ENCODE assay signal across 9 mouse cellular contexts in genomic region chr10:128807018-128807417, GRCm38 (mm10). TPM values are rescaled to one million over a fixed set of nuclear protein-coding genes. Genes with fewer than 3 reads are reported as not detected.
A peak's percentile ranks its signal among the peaks of the same experiment; 100 is the strongest.
DNase-seq lines count a peak whose midpoint lies in the region; ATAC-seq and TF ChIP-seq lines count a peak whose summit lies in the region.
"Had no signal": no experiment of that assay in that cellular context is flagged by ENCODE, and none has a peak within 500 bp of the region (broad histone marks: within the 10 kb centered on the region; RNA-seq: fewer than 3 reads in every experiment).

No protein-coding gene starts in this region.

- H3K27ac ChIP-seq in heart, embryonic 11.5 days (ENCODE audit: low read depth, low read length) = no peak overlapping the region
- no peak overlapping the region for H3K27ac ChIP-seq in MEL (ENCODE audit: control insufficient read depth, low read depth, low read length)
- H3K27ac ChIP-seq in hindbrain, embryonic 13.5 days = no peak overlapping the region
- H3K27ac ChIP-seq in midbrain, embryonic 12.5 days (replicated peaks) = no peak overlapping the region

- 89% methylated on average over 8 of the region's 8 CpGs for WGBS in heart, embryonic 11.5 days (ENCODE audit: insufficient replicate concordance)
- WGBS in hindbrain, embryonic 13.5 days = 96% methylated on average over 8 of the region's 8 CpGs
- WGBS in midbrain, embryonic 12.5 days = 92% methylated on average over 8 of the region's 8 CpGs

- ATAC-seq in heart, embryonic 11.5 days (replicated peaks; ENCODE audit: insufficient number of reproducible peaks, low FRiP score, low TSS enrichment) = no peak
- ATAC-seq in hindbrain, embryonic 13.5 days (ENCODE audit: low FRiP score) = no peak
- ATAC-seq in midbrain, embryonic 12.5 days (ENCODE audit: low FRiP score, low read depth) = no peak
- ATAC-seq in erythroid progenitor cell, adult 5-6 weeks (replicated peaks; ENCODE audit: low FRiP score, poor library complexity, severe bottlenecking) = no peak
- ATAC-seq: CD4-positive, CD25-positive, alpha-beta regulatory T cell, adult 4 months had no signal

- H3K79me2 ChIP-seq in MEL (ENCODE audit: control insufficient read depth, insufficient read depth, low read length, poor library complexity) = peaks cover 27% of the 10 kb centered on the region

- no peak for TF ChIP-seq RAD21 in MEL (IDR thresholded peaks at IDR 0.05; ENCODE audit: low read depth, low read length)

- H3K4me1 ChIP-seq in heart, embryonic 11.5 days (ENCODE audit: control insufficient read depth, insufficient read depth, low read length) = peaks cover 29% of the 10 kb centered on the region
- peaks cover 5 to 12% of the 10 kb centered on the region in 2 experiments; a peak in 3 of 4 replicates for H3K4me1 ChIP-seq in MEL (ENCODE audit: control insufficient read depth in 1 of 2, insufficient read depth in 2 of 2, low read length in 2 of 2)
- peaks cover 69% of the 10 kb centered on the region for H3K4me1 ChIP-seq in hindbrain, embryonic 13.5 days (replicated peaks)
- peaks cover 58% of the 10 kb centered on the region for H3K4me1 ChIP-seq in midbrain, embryonic 12.5 days

- no peak for DNase-seq in heart, postnatal 25 days (ENCODE audit: low spot score)
- no peak for DNase-seq in MEL (ENCODE audit: low read depth, low spot score)
- DNase-seq in cerebellum, postnatal 4 days (ENCODE audit: low spot score in 2 of 2) = no peak
- DNase-seq in left cerebral cortex, postnatal 25 days (ENCODE audit: low spot score in 2 of 2) = no peak

- no peaks in the 10 kb centered on the region for H3K27me3 ChIP-seq in heart, embryonic 11.5 days (ENCODE audit: control insufficient read depth, insufficient read depth, low read length)
- H3K27me3 ChIP-seq in MEL (ENCODE audit: control insufficient read depth in 1 of 2, insufficient read depth in 2 of 2, low read length in 2 of 2) = no peaks in the 10 kb centered on the region
- no peaks in the 10 kb centered on the region for H3K27me3 ChIP-seq in hindbrain, embryonic 13.5 days
- H3K27me3 ChIP-seq in midbrain, embryonic 12.5 days = no peaks in the 10 kb centered on the region

- TF ChIP-seq CTCF in MEL (IDR thresholded peaks at IDR 0.05 in 2 of 3, conservative IDR thresholded peaks at IDR 0.05 in 1 of 3; ENCODE audit: control insufficient read depth in 1 of 3, insufficient read depth in 1 of 3, low read depth in 2 of 3, low read length in 3 of 3, poor library complexity in 1 of 3, severe bottlenecking in 1 of 3) = no peak

- peak overlapping the region; percentile 43 for H3K9ac ChIP-seq in heart, embryonic 11.5 days (ENCODE audit: low read depth, low read length)
- H3K9ac ChIP-seq in MEL (ENCODE audit: control insufficient read depth, low read depth, low read length, poor library complexity, severe bottlenecking) = peak overlapping the region; percentile 78
- H3K9ac ChIP-seq in hindbrain, embryonic 13.5 days = peak overlapping the region; percentile 92
- H3K9ac ChIP-seq in midbrain, embryonic 12.5 days (replicated peaks) = peak overlapping the region; percentile 60

- peak overlapping the region; percentile 87 for H3K4me3 ChIP-seq in heart, embryonic 11.5 days (ENCODE audit: low read depth, low read length)
- peak overlapping the region; percentile 69 to 86 for H3K4me3 ChIP-seq in MEL (ENCODE audit: control insufficient read depth in 1 of 2, insufficient read depth in 1 of 2, low read depth in 2 of 2, low read length in 2 of 2)
- peak overlapping the region; percentile 82 for H3K4me3 ChIP-seq in hindbrain, embryonic 13.5 days
- peak overlapping the region; percentile 73 for H3K4me3 ChIP-seq in midbrain, embryonic 12.5 days

- no peaks in the 10 kb centered on the region for H3K9me3 ChIP-seq in heart, embryonic 11.5 days (replicated peaks; ENCODE audit: control insufficient read depth, low read length)
- H3K9me3 ChIP-seq in MEL (replicated peaks; ENCODE audit: insufficient read depth, low read length) = no peaks in the 10 kb centered on the region
- no peaks in the 10 kb centered on the region for H3K9me3 ChIP-seq in hindbrain, embryonic 13.5 days
- H3K9me3 ChIP-seq in midbrain, embryonic 12.5 days = no peaks in the 10 kb centered on the region

- no peak for TF ChIP-seq POLR2A in MEL (IDR thresholded peaks at IDR 0.05; ENCODE audit: control insufficient read depth in 1 of 2, insufficient read depth in 1 of 2, low read depth in 1 of 2, low read length in 2 of 2, poor library complexity in 1 of 2)

- H3K4me2 ChIP-seq in heart, embryonic 11.5 days = peak overlapping the region; percentile 70
- H3K4me2 ChIP-seq in hindbrain, embryonic 13.5 days = peak overlapping the region; percentile 79
- H3K4me2 ChIP-seq in midbrain, embryonic 12.5 days (replicated peaks) = peak overlapping the region; percentile 86

- no peak for TF ChIP-seq EP300 in MEL (IDR thresholded peaks at IDR 0.05; ENCODE audit: low read depth in 1 of 2, low read length in 2 of 2)

- 0 out of 2 replicates have a peak, but pooled peaks cover 4% of the 10 kb centered on the region for H3K36me3 ChIP-seq in heart, embryonic 11.5 days (ENCODE audit: control insufficient read depth, insufficient read depth, low read length)
- H3K36me3 ChIP-seq in MEL (ENCODE audit: control insufficient read depth in 1 of 2, insufficient read depth in 2 of 2, low read length in 2 of 2) = peaks cover 0 to 8% of the 10 kb centered on the region in 2 experiments; a peak in 2 of 4 replicates
- H3K36me3 ChIP-seq in hindbrain, embryonic 13.5 days = peaks cover 28% of the 10 kb centered on the region
- H3K36me3 ChIP-seq in midbrain, embryonic 12.5 days = peaks cover 32% of the 10 kb centered on the region; the same call in 1 of the 2 replicates

- intact Hi-C loops in heart, postnatal 25 days (cut with DNase I) = loop anchor here (2.0 kb wide), 1 partner anchor 14 kb away; the partner anchor contains the start of gene Ormdl2
- intact Hi-C loops in left cerebral cortex, postnatal 25 days (cut with DNase I) = no loop called here

RNA-seq across cellular contexts. Expression of gene Tmem198b, which starts 2.8 kb away (rescaled TPM):
- 15.0 and 18.2 TPM in 2 replicates for polyA plus RNA-seq in heart, embryonic 11.5 days (2014; fragmentation: Nextera tagmentation; extraction: Ambion mirVana)
- 1 to 10 TPM; 5.8 to 6.4 TPM for total RNA-seq in heart, postnatal 25 days (2021)
- 2.2 and 3.1 TPM in 2 replicates for total RNA-seq in MEL (2012; rRNA removed)
- 1 to 10 TPM in 1 of 2 experiments, not detected in 1; 8.6 TPM for polyA plus RNA-seq in MEL (2012; ENCODE audit: insufficient read depth in 1 of 2, insufficient read length in 2 of 2, low read depth in 1 of 2, low replicate concordance in 2 of 2, missing spikeins in 1 of 2)
- polyA plus RNA-seq in hindbrain, embryonic 13.5 days (2015; fragmentation: Nextera tagmentation; extraction: Ambion mirVana) = 17.9 and 18.8 TPM in 2 replicates
- polyA plus RNA-seq in midbrain, embryonic 12.5 days (2016; fragmentation: Nextera tagmentation; extraction: Ambion mirVana) = 21.4 and 24.0 TPM in 2 replicates
- total RNA-seq in left cerebral cortex, postnatal 25 days (2021) = 10 to 100 TPM in 1 of 2 experiments, 1 to 10 TPM in 1; 8.8 to 10.2 TPM
- total RNA-seq in erythroid progenitor cell, adult 5-6 weeks (2015; ENCODE audit: low replicate concordance) = 6.5 TPM in 1 of 2 replicates, not detected in the other
- 0.26 and 2.0 TPM in 2 replicates for total RNA-seq in erythroid progenitor cell, adult 5-6 weeks (2017; ENCODE audit: low replicate concordance)

RNA-seq across cellular contexts. Expression of gene Dnajc14, which starts 3.2 kb away (rescaled TPM):
- polyA plus RNA-seq in heart, embryonic 11.5 days (2014; fragmentation: Nextera tagmentation; extraction: Ambion mirVana) = 28.7 and 37.0 TPM in 2 replicates
- 10 to 100 TPM; 31.8 to 38.2 TPM for total RNA-seq in heart, postnatal 25 days (2021)
- 22.2 and 27.7 TPM in 2 replicates for total RNA-seq in MEL (2012; rRNA removed)
- 10 to 100 TPM in 1 of 2 experiments, not detected in 1; 36.7 TPM for polyA plus RNA-seq in MEL (2012; ENCODE audit: insufficient read depth in 1 of 2, insufficient read length in 2 of 2, low read depth in 1 of 2, low replicate concordance in 2 of 2, missing spikeins in 1 of 2)
- 57.5 and 59.5 TPM in 2 replicates for polyA plus RNA-seq in hindbrain, embryonic 13.5 days (2015; fragmentation: Nextera tagmentation; extraction: Ambion mirVana)
- polyA plus RNA-seq in midbrain, embryonic 12.5 days (2016; fragmentation: Nextera tagmentation; extraction: Ambion mirVana) = 57.9 and 59.8 TPM in 2 replicates
- 10 to 100 TPM; 65.6 to 66.1 TPM for total RNA-seq in left cerebral cortex, postnatal 25 days (2021)
- total RNA-seq in erythroid progenitor cell, adult 5-6 weeks (2015; ENCODE audit: low replicate concordance) = 15.1 and 15.5 TPM in 2 replicates
- total RNA-seq in erythroid progenitor cell, adult 5-6 weeks (2017; ENCODE audit: low replicate concordance) = 23.5 and 24.6 TPM in 2 replicates

RNA-seq across cellular contexts. Expression of gene Sarnp, which starts 10.1 kb away (rescaled TPM):
- polyA plus RNA-seq in heart, embryonic 11.5 days (2014; fragmentation: Nextera tagmentation; extraction: Ambion mirVana) = 204 and 210 TPM in 2 replicates
- 10 to 100 TPM; 38.7 to 44.0 TPM for total RNA-seq in heart, postnatal 25 days (2021)
- total RNA-seq in MEL (2012; rRNA removed) = 100 and 103 TPM in 2 replicates
- 1,000 to 10,000 TPM in 1 of 2 experiments, 100 to 1,000 TPM in 1; 189 to 1,007 TPM for polyA plus RNA-seq in MEL (2012; ENCODE audit: insufficient read depth in 1 of 2, insufficient read length in 2 of 2, low read depth in 1 of 2, low replicate concordance in 2 of 2, missing spikeins in 1 of 2)
- polyA plus RNA-seq in hindbrain, embryonic 13.5 days (2015; fragmentation: Nextera tagmentation; extraction: Ambion mirVana) = 185 and 190 TPM in 2 replicates
- 217 and 219 TPM in 2 replicates for polyA plus RNA-seq in midbrain, embryonic 12.5 days (2016; fragmentation: Nextera tagmentation; extraction: Ambion mirVana)
- 10 to 100 TPM; 37.1 to 40.7 TPM for total RNA-seq in left cerebral cortex, postnatal 25 days (2021)
- 151 and 206 TPM in 2 replicates for total RNA-seq in erythroid progenitor cell, adult 5-6 weeks (2015; ENCODE audit: low replicate concordance)
- total RNA-seq in erythroid progenitor cell, adult 5-6 weeks (2017; ENCODE audit: low replicate concordance) = 162 and 172 TPM in 2 replicates

RNA-seq across cellular contexts. Expression of gene Ormdl2, which starts 14.4 kb away (rescaled TPM):
- 50.7 and 60.3 TPM in 2 replicates for polyA plus RNA-seq in heart, embryonic 11.5 days (2014; fragmentation: Nextera tagmentation; extraction: Ambion mirVana)
- total RNA-seq in heart, postnatal 25 days (2021) = 1 to 10 TPM; 7.6 to 9.2 TPM
- total RNA-seq in MEL (2012; rRNA removed) = 90.7 and 100 TPM in 2 replicates
- polyA plus RNA-seq in MEL (2012; ENCODE audit: insufficient read depth in 1 of 2, insufficient read length in 2 of 2, low read depth in 1 of 2, low replicate concordance in 2 of 2, missing spikeins in 1 of 2) = 100 to 1,000 TPM; 114 to 278 TPM
- 30.2 and 34.4 TPM in 2 replicates for polyA plus RNA-seq in hindbrain, embryonic 13.5 days (2015; fragmentation: Nextera tagmentation; extraction: Ambion mirVana)
- 38.5 and 41.7 TPM in 2 replicates for polyA plus RNA-seq in midbrain, embryonic 12.5 days (2016; fragmentation: Nextera tagmentation; extraction: Ambion mirVana)
- 1 to 10 TPM; 6.9 to 7.5 TPM for total RNA-seq in left cerebral cortex, postnatal 25 days (2021)
- 32.7 and 45.4 TPM in 2 replicates for total RNA-seq in erythroid progenitor cell, adult 5-6 weeks (2015; ENCODE audit: low replicate concordance)
- total RNA-seq in erythroid progenitor cell, adult 5-6 weeks (2017; ENCODE audit: low replicate concordance) = 23.9 and 91.4 TPM in 2 replicates

RNA-seq across cellular contexts. Expression of gene Mmp19, which starts 16.3 kb away (rescaled TPM):
- polyA plus RNA-seq in heart, embryonic 11.5 days (2014; fragmentation: Nextera tagmentation; extraction: Ambion mirVana) = 0.49 and 0.57 TPM in 2 replicates
- total RNA-seq in heart, postnatal 25 days (2021) = 1 to 10 TPM; 3.1 to 3.2 TPM
- 0.08 and 0.10 TPM in 2 replicates for total RNA-seq in MEL (2012; rRNA removed)
- under 1 TPM in 1 of 2 experiments, not detected in 1; 0.36 TPM for polyA plus RNA-seq in MEL (2012; ENCODE audit: insufficient read depth in 1 of 2, insufficient read length in 2 of 2, low read depth in 1 of 2, low replicate concordance in 2 of 2, missing spikeins in 1 of 2)
- polyA plus RNA-seq in hindbrain, embryonic 13.5 days (2015; fragmentation: Nextera tagmentation; extraction: Ambion mirVana) = 0.51 and 0.71 TPM in 2 replicates
- 0.61 and 0.97 TPM in 2 replicates for polyA plus RNA-seq in midbrain, embryonic 12.5 days (2016; fragmentation: Nextera tagmentation; extraction: Ambion mirVana)
- total RNA-seq in left cerebral cortex, postnatal 25 days (2021) = under 1 TPM; 0.39 to 0.78 TPM
- total RNA-seq in erythroid progenitor cell, adult 5-6 weeks (2015; ENCODE audit: low replicate concordance) = 1.3 and 1.4 TPM in 2 replicates
- total RNA-seq in erythroid progenitor cell, adult 5-6 weeks (2017; ENCODE audit: low replicate concordance) = 0.90 and 1.9 TPM in 2 replicates
